Mouse (Mus musculus) testis, adult 2 months (tissue): ENCODE results near the gene Glra3. TPM values are rescaled to one million over a fixed set of nuclear protein-coding genes. Genes with fewer than 3 reads are reported as not detected.

Experiments
- H3K27ac ChIP-seq: fragments of 200-500 bp; 2 replicates; pipeline ENCODE4 v1.5.1; 2012; ENCODE audit warnings: low read depth, low read length; ENCODE audit not compliant: control insufficient read depth, insufficient read depth
- H3K27me3 ChIP-seq: fragments of 200-500 bp; 2 replicates; pipeline ENCODE4 v1.6.1; 2012; ENCODE audit warnings: mild to moderate bottlenecking, low read length, moderate library complexity; ENCODE audit not compliant: control insufficient read depth, insufficient read depth
- H3K36me3 ChIP-seq: fragments of 200-500 bp; 2 replicates; pipeline ENCODE4 v1.6.1; 2012; ENCODE audit warnings: mild to moderate bottlenecking, low read length; ENCODE audit not compliant: control insufficient read depth, insufficient read depth
- H3K4me1 ChIP-seq: fragments of 200-500 bp; 2 replicates; pipeline ENCODE4 v1.6.1; 2012; ENCODE audit warnings: low read length; ENCODE audit not compliant: control insufficient read depth, insufficient read depth
- H3K4me3 ChIP-seq: fragments of 200-500 bp; 2 replicates; pipeline ENCODE4 v1.5.1; 2012; ENCODE audit warnings: low read depth, mild to moderate bottlenecking, low read length, moderate library complexity, mixed read lengths; ENCODE audit not compliant: control insufficient read depth
- CTCF ChIP-seq: fragments of 200-500 bp; IDR thresholded peaks from 2 replicates; pipeline ENCODE4 v1.5.1; 2012; ENCODE audit warnings: low read depth, mild to moderate bottlenecking, inconsistent platforms, low read length, moderate library complexity; ENCODE audit not compliant: control insufficient read depth, insufficient read depth, insufficient replicate concordance
- POLR2A ChIP-seq: fragments of 200-500 bp; IDR thresholded peaks from 2 replicates; pipeline ENCODE4 v1.6.1; 2012; ENCODE audit warnings: low read depth, mild to moderate bottlenecking, inconsistent platforms, low read length, moderate library complexity; ENCODE audit not compliant: control insufficient read depth
- polyA plus RNA-seq: library from polyadenylated mRNA; depleted of rRNA; stranded (reverse); fragments of >200 nt; gene quantifications from 2 replicates; pipeline ENCODE4 v1.2.3, GENCODE M21; 2012; rRNA removed

Gene Glra3
- 0.01 TPM in 1 of 2 replicates, not detected in the other for polyA plus RNA-seq

DNA sequence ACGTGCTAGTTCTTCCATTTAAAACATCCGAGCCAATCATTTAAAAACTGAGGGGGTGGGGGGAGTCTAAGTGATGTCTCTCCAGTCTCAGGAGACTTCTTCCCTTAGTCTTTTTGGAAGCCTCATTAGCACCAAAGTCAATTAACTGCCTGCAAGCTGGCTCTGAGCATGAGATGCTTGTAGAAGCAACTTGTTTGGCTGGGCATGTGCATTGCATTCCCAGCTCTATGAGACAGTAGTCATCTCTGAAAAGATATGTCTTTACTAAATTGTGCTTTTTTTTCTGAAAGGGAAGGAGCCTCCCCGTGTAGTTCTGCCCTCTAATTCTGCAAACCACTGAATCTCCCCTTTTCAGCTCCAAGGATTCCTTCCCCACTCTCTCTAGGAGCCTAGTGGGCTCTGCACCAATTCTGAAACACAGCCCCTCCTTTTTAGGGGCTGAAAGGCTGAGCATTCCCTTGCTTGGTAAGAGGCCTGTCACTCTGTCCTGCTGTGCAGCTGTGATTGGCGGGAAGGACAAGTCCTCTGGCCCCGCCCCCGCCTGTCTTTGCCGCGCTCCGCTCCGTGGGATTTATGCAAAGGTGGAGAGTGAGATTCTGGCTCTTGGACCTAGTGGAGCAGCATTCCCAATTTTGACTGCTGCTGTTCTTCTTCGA, at the start of gene Glra3:
Gene Glra3 (plus strand): TSS at position 591 of the 656 bp plus-strand sequence.
- H3K36me3 ChIP-seq, result no peaks in the 10 kb centered on the region
- H3K27me3 ChIP-seq, result no peaks in the 10 kb centered on the region
- no peak for TF ChIP-seq CTCF
- TF ChIP-seq POLR2A, result no peak
- H3K4me1 ChIP-seq, result peaks cover 3% of the 10 kb centered on the region; the same call in 1 of the 2 replicates
- H3K27ac ChIP-seq, result no peak within 1 kb of the TSS
- peak within 1 kb of the TSS; percentile 40 for H3K4me3 ChIP-seq

DNA sequence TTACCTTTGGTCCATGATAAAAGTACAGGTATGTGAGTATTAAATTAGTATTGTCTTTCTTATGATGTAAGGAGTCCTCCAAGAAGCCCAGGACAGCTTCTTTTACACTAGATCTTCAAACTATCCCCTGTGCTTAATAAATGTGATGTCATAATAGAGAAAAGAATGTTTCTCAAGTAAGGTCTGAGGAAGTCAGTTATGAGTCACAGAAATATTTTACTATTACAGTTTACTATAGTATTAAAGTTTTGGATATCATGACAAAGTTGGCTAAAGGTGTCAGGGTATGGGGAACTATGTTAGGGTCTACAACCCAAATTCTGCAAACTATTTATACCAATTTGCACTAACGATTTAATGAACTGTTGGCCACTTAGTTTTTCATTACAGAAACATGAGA, 33.4 kb upstream of the Glra3 start, which contains the start of gene Adam29:
Gene Adam29 (minus strand): TSS at position 101 of the 400 bp plus-strand sequence.
- H3K36me3 ChIP-seq, result no peaks in the 10 kb centered on the region
- H3K4me1 ChIP-seq, result no peaks in the 10 kb centered on the region
- no peak within 1 kb of the TSS for H3K4me3 ChIP-seq
- TF ChIP-seq POLR2A (no peak), CTCF (no peak)
- H3K27me3 ChIP-seq, result no peaks in the 10 kb centered on the region
- no peak within 1 kb of the TSS for H3K27ac ChIP-seq

DNA sequence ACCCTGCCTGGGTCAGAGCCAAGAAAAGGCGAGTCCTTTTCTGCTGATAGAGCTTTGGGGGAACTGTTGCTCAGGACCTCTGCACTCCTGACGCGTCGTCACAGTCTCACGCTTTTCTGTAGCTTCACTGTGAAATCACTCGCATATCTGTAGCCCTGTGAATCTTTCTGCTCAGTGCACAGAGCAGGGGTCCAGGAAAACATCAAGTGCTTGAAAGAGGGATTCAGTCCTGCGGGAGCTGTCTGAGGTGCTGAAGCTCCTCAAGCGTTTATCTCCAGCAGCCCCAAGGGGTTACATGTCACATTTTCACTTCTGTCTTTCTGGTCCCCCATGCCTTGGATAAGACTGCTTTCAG, 243 bp downstream of the Glra3 start:
- no peak overlapping the region for H3K27ac ChIP-seq
- no peaks in the 10 kb centered on the region for H3K27me3 ChIP-seq
- peak overlapping the region; percentile 40 for H3K4me3 ChIP-seq
- no peaks in the 10 kb centered on the region for H3K36me3 ChIP-seq
- TF ChIP-seq POLR2A, result no peak
- TF ChIP-seq CTCF, result no peak
- peaks cover 3% of the 10 kb centered on the region; the same call in 1 of the 2 replicates for H3K4me1 ChIP-seq

DNA sequence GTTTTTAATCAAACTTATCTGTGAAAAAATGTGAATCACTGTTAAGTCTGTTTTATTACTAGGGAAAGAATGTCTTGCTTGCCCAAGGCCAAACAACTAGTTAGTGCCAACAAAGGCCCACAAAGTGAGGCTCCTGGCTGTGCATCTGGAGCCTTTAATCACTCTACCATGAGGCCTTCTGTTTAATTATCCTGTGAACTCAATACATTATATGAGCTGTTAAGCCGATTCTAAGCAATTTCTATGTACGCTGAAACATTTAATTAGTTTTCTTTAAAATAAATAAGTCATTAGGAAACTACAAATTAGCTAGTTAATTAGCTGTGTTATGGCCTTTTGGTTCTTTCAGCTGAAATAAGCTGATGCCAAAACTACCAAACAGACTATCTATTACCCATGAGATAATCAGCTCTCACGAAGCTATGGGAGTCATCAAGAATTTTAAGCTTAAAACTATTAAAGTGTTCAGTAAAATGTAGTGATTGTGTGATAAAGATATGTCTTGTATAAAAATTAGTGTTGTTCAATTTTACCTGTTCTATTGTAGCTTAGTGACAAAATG, 24.6 kb downstream of the Glra3 start:
- H3K4me3 ChIP-seq, result no peak overlapping the region
- H3K36me3 ChIP-seq, result no peaks in the 10 kb centered on the region
- no peaks in the 10 kb centered on the region for H3K27me3 ChIP-seq
- no peak for TF ChIP-seq POLR2A
- no peak for TF ChIP-seq CTCF
- H3K27ac ChIP-seq, result no peak overlapping the region
- no peaks in the 10 kb centered on the region for H3K4me1 ChIP-seq

DNA sequence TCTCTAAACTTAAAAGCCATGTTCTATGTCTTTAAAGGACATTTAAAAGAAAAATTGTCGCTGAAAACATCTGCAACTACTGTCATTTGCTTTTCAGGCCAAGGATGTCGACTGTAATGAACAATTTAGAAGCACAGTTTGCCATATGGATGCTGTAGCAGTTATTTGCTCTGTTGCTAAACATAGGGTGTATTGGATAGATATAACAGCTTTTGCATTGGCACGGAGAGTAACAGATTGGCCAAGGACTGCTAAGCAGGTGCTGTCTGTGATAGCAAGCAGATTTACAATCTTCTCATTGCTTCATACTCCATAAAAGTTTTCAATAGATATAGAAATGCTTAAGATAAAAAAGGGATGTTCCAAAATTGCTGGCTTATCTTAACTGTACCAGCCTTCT, 57.6 kb downstream of the Glra3 start:
- H3K27me3 ChIP-seq, result no peaks in the 10 kb centered on the region
- H3K4me1 ChIP-seq, result no peaks in the 10 kb centered on the region
- H3K27ac ChIP-seq, result no peak overlapping the region
- no peaks in the 10 kb centered on the region for H3K36me3 ChIP-seq
- H3K4me3 ChIP-seq, result no peak overlapping the region
- TF ChIP-seq POLR2A (no peak), CTCF (no peak)

DNA sequence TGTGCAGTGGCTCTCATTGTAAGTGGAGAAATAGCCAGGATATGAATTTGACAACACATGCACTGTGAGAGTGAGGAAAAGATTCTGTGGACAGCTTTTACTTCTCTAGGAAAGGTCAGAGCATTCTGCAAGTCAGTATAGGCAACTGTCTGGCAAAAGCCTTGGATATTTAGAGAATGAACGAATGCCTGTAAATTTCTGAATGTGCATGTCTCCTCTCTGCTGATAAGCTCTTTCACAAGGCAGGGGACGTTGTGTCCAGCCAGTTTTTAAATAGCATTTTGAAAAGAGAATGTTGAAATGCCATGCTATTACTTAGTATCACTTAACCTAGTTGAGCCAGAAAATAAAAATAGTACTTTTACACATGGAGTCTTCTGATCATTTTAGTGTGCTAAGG, 114.1 kb downstream of the Glra3 start:
- TF ChIP-seq POLR2A (no peak), CTCF (no peak)

DNA sequence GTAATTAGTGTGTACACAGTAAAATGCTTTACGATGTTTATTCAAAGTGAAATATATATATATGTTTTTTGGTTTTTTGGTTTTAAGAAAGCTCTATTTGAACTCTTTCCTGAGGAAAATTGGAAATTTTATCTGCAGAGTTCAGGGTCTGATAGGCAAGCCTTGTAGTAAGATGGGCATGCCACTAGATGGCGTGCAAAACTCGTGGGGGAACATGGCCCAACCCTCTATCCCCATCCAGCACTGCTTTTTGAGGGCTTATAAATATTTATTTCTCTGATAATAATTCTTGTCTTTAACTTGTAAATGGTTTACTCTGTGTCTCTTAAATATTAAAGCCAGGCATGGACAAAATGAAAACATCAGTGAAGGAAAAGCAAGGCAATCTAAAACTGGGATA, 122.8 kb downstream of the Glra3 start:
- Histone ChIP-seq H3K4me3 (no peak overlapping the region), H3K27ac (no peak overlapping the region), H3K4me1 (no peaks in the 10 kb centered on the region), H3K36me3 (no peaks in the 10 kb centered on the region), H3K27me3 (no peaks in the 10 kb centered on the region)
- TF ChIP-seq POLR2A (no peak), CTCF (peak; percentile 61; the same call in 1 of the 2 replicates)

More for the DNA sequence above, 114.1 kb downstream of the Glra3 start:
- no peaks in the 10 kb centered on the region for H3K4me1 ChIP-seq
- H3K36me3 ChIP-seq, result no peaks in the 10 kb centered on the region
- no peaks in the 10 kb centered on the region for H3K27me3 ChIP-seq
- H3K4me3 ChIP-seq, result no peak overlapping the region
- no peak overlapping the region for H3K27ac ChIP-seq
